Mouse (Mus musculus) forebrain, postnatal 0 days (tissue): Measurements from ENCODE around the gene Tfeb. TPM values are rescaled to one million over a fixed set of nuclear protein-coding genes. Genes with fewer than 3 reads are reported as not detected.

Source experiments
- ATAC-seq: fragments of 200-750 bp; cut with Nextera tagmentation; 2 replicates; pipeline ENCODE4 v1.8.0; 2017; ENCODE audit warnings: mild to moderate bottlenecking, moderate library complexity
- DNase-seq: peaks from one replicate; pipeline ENCODE4 v3.0.0-alpha.2; 2015
- H3K27ac ChIP-seq: fragments of 300-500 bp; sonication (generic); 2 replicates; pipeline ENCODE4 v1.5.1; 2014; ENCODE audit warnings: low read depth, mild to moderate bottlenecking, antibody characterized with exemption, low read length, moderate library complexity, mixed read lengths
- H3K27me3 ChIP-seq: fragments of 300-500 bp; sonication (generic); 2 replicates; pipeline ENCODE4 v1.6.1; 2014; ENCODE audit warnings: mild to moderate bottlenecking, low read length, mixed read lengths; ENCODE audit not compliant: insufficient read depth
- H3K36me3 ChIP-seq: fragments of 300-500 bp; sonication (generic); 2 replicates; pipeline ENCODE4 v1.6.1; 2014; ENCODE audit warnings: mild to moderate bottlenecking, moderate library complexity; ENCODE audit not compliant: insufficient read depth
- H3K4me1 ChIP-seq: fragments of 300-500 bp; sonication (generic); 2 replicates; pipeline ENCODE4 v1.6.1; 2014; ENCODE audit warnings: antibody characterized with exemption; ENCODE audit not compliant: insufficient read depth
- H3K4me2 ChIP-seq: fragments of 300-500 bp; sonication (generic); 2 replicates; pipeline ENCODE4 v1.6.1; 2014; ENCODE audit warnings: low read depth, mild to moderate bottlenecking, moderate library complexity
- H3K4me3 ChIP-seq: fragments of 300-500 bp; sonication (generic); 2 replicates; pipeline ENCODE4 v1.5.1; 2014; ENCODE audit warnings: low read depth, low read length, mixed read lengths
- H3K9ac ChIP-seq: fragments of 300-500 bp; sonication (generic); 2 replicates; pipeline ENCODE4 v1.6.1; 2014; ENCODE audit warnings: mild to moderate bottlenecking
- H3K9me3 ChIP-seq: fragments of 300-500 bp; sonication (generic); 2 replicates; pipeline ENCODE4 v1.6.1; 2016; ENCODE audit warnings: low read length
- CTCF ChIP-seq: sonication (generic); IDR thresholded peaks from 2 replicates; pipeline ENCODE4 v1.5.1; 2016; ENCODE audit warnings: antibody characterized with exemption, control low read depth, low read depth
- WGBS: fragments of 180-500 bp; shearing (Covaris S2); extraction: QIAGEN DNeasy Blood & Tissue Kit; methylation state at CpG from one replicate; pipeline ENCODE4 v1.1.7; 2014; 5-methylcytosine and 5-hydroxymethylcytosine counted together
- polyA plus RNA-seq: library from polyadenylated mRNA; unstranded; fragments of >200 nt; fragmentation: Nextera tagmentation; extraction: Ambion mirVana; gene quantifications from 2 replicates; pipeline ENCODE4 v1.2.1, GENCODE M21; 2015
- total RNA-seq: library from RNA; depleted of rRNA; stranded (reverse); fragments of >200 nt; gene quantifications from 2 replicates; pipeline ENCODE4 v1.2.3, GENCODE M21; 2014

Gene Tfeb
- total and polyA plus RNA-seq, 2 experiments from 2014 or later, result 4.6 to 5.5 TPM

- H3K36me3 ChIP-seq, result peaks cover 3% of the 10 kb centered on the region; the same call in 1 of the 2 replicates
- 37% methylated on average over 13 of the region's 13 CpGs for WGBS
- no peak; the same call in 1 of the 2 replicates for ATAC-seq
- H3K4me2 ChIP-seq, result peak overlapping the region; percentile 77
- TF ChIP-seq CTCF, result no peak
- peak overlapping the region; percentile 92 for H3K9ac ChIP-seq
- H3K27me3 ChIP-seq, result no peaks in the 10 kb centered on the region
- H3K27ac ChIP-seq, result peak overlapping the region; percentile 82; the same call in 1 of the 2 replicates
- DNase-seq, result no peak
- peak overlapping the region; percentile 66 for H3K4me3 ChIP-seq
- 0 out of 2 replicates have a peak, but pooled peaks cover 6% of the 10 kb centered on the region for H3K4me1 ChIP-seq
- no peaks in the 10 kb centered on the region for H3K9me3 ChIP-seq
These were observed 43.0 kb upstream of the Tfeb start for GRCm38 (mm10) chr17:47693671-47694441.

- WGBS, result 0% methylated on average over 3 of the region's 3 CpGs
- peak within 1 kb of the TSS; percentile 66 for H3K4me3 ChIP-seq
- H3K27me3 ChIP-seq, result no peaks in the 10 kb centered on the region
- H3K4me1 ChIP-seq, result 0 out of 2 replicates have a peak, but pooled peaks cover 6% of the 10 kb centered on the region
- H3K9ac ChIP-seq, result peak within 1 kb of the TSS; percentile 92
- peak within 1 kb of the TSS; percentile 77 for H3K4me2 ChIP-seq
- ATAC-seq (no peak), DNase-seq (no peak)
- peak within 1 kb of the TSS; percentile 82 for H3K27ac ChIP-seq
- H3K36me3 ChIP-seq, result peaks cover 3% of the 10 kb centered on the region; the same call in 1 of the 2 replicates
- H3K9me3 ChIP-seq, result no peaks in the 10 kb centered on the region
- TF ChIP-seq CTCF, result no peak; the same call in 1 of the 2 replicates
These were observed 42.6 kb upstream of the Tfeb start, which contains the start of gene Gm21981 for GRCm38 (mm10) chr17:47694442-47694502. TSS of gene Gm21981 (minus strand) at chr17:47694455.

GRCm38 (mm10) chr17:47694503-47695336 lies 42.1 kb upstream of the Tfeb start, which contains the start of gene Prickle4:
TSS of gene Prickle4 (minus strand) at chr17:47694736.
- Histone ChIP-seq H3K9me3 (no peaks in the 10 kb centered on the region), H3K4me2 (peak within 1 kb of the TSS; percentile 77), H3K4me3 (peak within 1 kb of the TSS; percentile 66), H3K27me3 (no peaks in the 10 kb centered on the region), H3K4me1 (0 out of 2 replicates have a peak, but pooled peaks cover 4% of the 10 kb centered on the region), H3K27ac (peak within 1 kb of the TSS; percentile 82), H3K9ac (peak within 1 kb of the TSS; percentile 92), H3K36me3 (peaks cover 6% of the 10 kb centered on the region; the same call in 1 of the 2 replicates)
- WGBS, result 3% methylated on average over 71 of the region's 82 CpGs
- TF ChIP-seq CTCF, result peak; percentile 83
- ATAC-seq (peak; percentile 98), DNase-seq (peak; percentile 97)

- Histone ChIP-seq H3K9ac (peak overlapping the region; percentile 92), H3K9me3 (no peaks in the 10 kb centered on the region), H3K27me3 (no peaks in the 10 kb centered on the region), H3K27ac (peak overlapping the region; percentile 82), H3K4me2 (peak overlapping the region; percentile 77), H3K4me3 (peak overlapping the region; percentile 66), H3K36me3 (peaks cover 12% of the 10 kb centered on the region; the same call in 1 of the 2 replicates), H3K4me1 (no peaks in the 10 kb centered on the region)
- no peak for TF ChIP-seq CTCF
- DNase-seq, result peak; percentile 59
- WGBS, result under 1% methylated on average over 16 of the region's 23 CpGs
- peak; percentile 32 for ATAC-seq
These were observed 41.5 kb upstream of the Tfeb start for GRCm38 (mm10) chr17:47695337-47695710.

- no peak overlapping the region for H3K4me2 ChIP-seq
- no peak for TF ChIP-seq CTCF
- no peak overlapping the region for H3K9ac ChIP-seq
- 88% methylated on average over 10 of the region's 10 CpGs for WGBS
- H3K4me1 ChIP-seq, result no peaks in the 10 kb centered on the region
- ATAC-seq (no peak), DNase-seq (no peak)
- H3K27me3 ChIP-seq, result no peaks in the 10 kb centered on the region
- peaks cover 31% of the 10 kb centered on the region for H3K36me3 ChIP-seq
- no peaks in the 10 kb centered on the region for H3K9me3 ChIP-seq
- no peak overlapping the region for H3K27ac ChIP-seq
- no peak overlapping the region for H3K4me3 ChIP-seq
These were observed 38.7 kb upstream of the Tfeb start for GRCm38 (mm10) chr17:47698156-47698555.

GRCm38 (mm10) chr17:47699055-47699454 lies 37.8 kb upstream of the Tfeb start:
- peaks cover 38% of the 10 kb centered on the region for H3K36me3 ChIP-seq
- ATAC-seq (no peak), DNase-seq (no peak)
- no peak overlapping the region for H3K9ac ChIP-seq
- H3K4me1 ChIP-seq, result no peaks in the 10 kb centered on the region
- no peaks in the 10 kb centered on the region for H3K27me3 ChIP-seq
- WGBS, result 80% methylated on average over 2 of the region's 2 CpGs
- no peak overlapping the region for H3K4me3 ChIP-seq
- H3K9me3 ChIP-seq, result no peaks in the 10 kb centered on the region
- no peak overlapping the region for H3K4me2 ChIP-seq
- no peak for TF ChIP-seq CTCF
- H3K27ac ChIP-seq, result no peak overlapping the region

GRCm38 (mm10) chr17:47701793-47702192 lies 35.0 kb upstream of the Tfeb start:
- Histone ChIP-seq H3K9ac (no peak overlapping the region), H3K4me1 (no peaks in the 10 kb centered on the region), H3K4me3 (no peak overlapping the region), H3K4me2 (no peak overlapping the region), H3K27me3 (no peaks in the 10 kb centered on the region), H3K9me3 (no peaks in the 10 kb centered on the region), H3K27ac (peak overlapping the region; percentile 41; the same call in 1 of the 2 replicates), H3K36me3 (peaks cover 38% of the 10 kb centered on the region)
- TF ChIP-seq CTCF, result no peak
- WGBS, result 74% methylated on average over 9 of the region's 9 CpGs
- peak; percentile 65 for ATAC-seq
- DNase-seq, result peak; percentile 24
